Mouse (Mus musculus) midbrain, embryonic 14.5 days (tissue): ENCODE results near the gene Olfr1056. TPM values are rescaled to one million over a fixed set of nuclear protein-coding genes. Genes with fewer than 3 reads are reported as not detected.
"Not testable (repeated sequence)": the region's sequence is repeated elsewhere in the genome, so short reads cannot be mapped to it uniquely, and the experiment has no call there.

Source experiments
- ATAC-seq: fragments of 200-750 bp; cut with Nextera tagmentation; 2 replicates; pipeline ENCODE4 v1.8.0; 2017; ENCODE audit warnings: moderate number of reproducible peaks, moderate library complexity; ENCODE audit not compliant: low FRiP score, low TSS enrichment
- DNase-seq: peaks from one replicate; pipeline ENCODE4 v3.0.0-alpha.2; 2015
- H3K27ac ChIP-seq: fragments of 300-500 bp; sonication (generic); replicated peaks from 2 replicates; pipeline ENCODE4 v1.5.1; 2014; ENCODE audit warnings: mild to moderate bottlenecking, low read depth, low read length, moderate library complexity
- H3K27me3 ChIP-seq: fragments of 300-500 bp; sonication (generic); 2 replicates; pipeline ENCODE4 v1.6.1; 2014; ENCODE audit warnings: low read length, control low read depth, mixed read lengths; ENCODE audit not compliant: control insufficient read depth, insufficient read depth
- H3K36me3 ChIP-seq: fragments of 300-500 bp; sonication (generic); 2 replicates; pipeline ENCODE4 v1.6.1; 2014; ENCODE audit warnings: low read length, control low read depth; ENCODE audit not compliant: control insufficient read depth, insufficient read depth
- H3K4me1 ChIP-seq: fragments of 300-500 bp; sonication (generic); 2 replicates; pipeline ENCODE4 v1.6.1; 2014; ENCODE audit warnings: mild to moderate bottlenecking, antibody characterized with exemption, low read length, control low read depth; ENCODE audit not compliant: control insufficient read depth, insufficient read depth
- H3K4me2 ChIP-seq: fragments of 300-500 bp; sonication (generic); 2 replicates; pipeline ENCODE4 v1.6.1; 2014; ENCODE audit warnings: mild to moderate bottlenecking, low read length, moderate library complexity
- H3K4me3 ChIP-seq: fragments of 300-500 bp; sonication (generic); replicated peaks from 2 replicates; pipeline ENCODE4 v1.5.1; 2014; ENCODE audit warnings: low read depth, low read length
- H3K9ac ChIP-seq: fragments of 300-500 bp; sonication (generic); replicated peaks from 2 replicates; pipeline ENCODE4 v1.6.1; 2014; ENCODE audit warnings: mild to moderate bottlenecking, low read length, moderate library complexity
- H3K9me3 ChIP-seq: fragments of 300-500 bp; sonication (generic); 2 replicates; pipeline ENCODE4 v1.6.1; 2016; ENCODE audit warnings: low read length, control low read depth, mixed read lengths; ENCODE audit not compliant: control insufficient read depth
- WGBS: fragments of 180-500 bp; shearing (Covaris S2); extraction: QIAGEN DNeasy Blood & Tissue Kit; methylation state at CpG from one replicate; pipeline ENCODE4 v1.1.7; 2014; 5-methylcytosine and 5-hydroxymethylcytosine counted together
- polyA plus RNA-seq: library from polyadenylated mRNA; unstranded; fragments of >200 nt; fragmentation: Nextera tagmentation; extraction: Ambion mirVana; gene quantifications from 2 replicates; pipeline ENCODE4 v1.2.1, GENCODE M21; 2014

Gene Olfr1056
- not detected in 2 replicates for polyA plus RNA-seq

DNA sequence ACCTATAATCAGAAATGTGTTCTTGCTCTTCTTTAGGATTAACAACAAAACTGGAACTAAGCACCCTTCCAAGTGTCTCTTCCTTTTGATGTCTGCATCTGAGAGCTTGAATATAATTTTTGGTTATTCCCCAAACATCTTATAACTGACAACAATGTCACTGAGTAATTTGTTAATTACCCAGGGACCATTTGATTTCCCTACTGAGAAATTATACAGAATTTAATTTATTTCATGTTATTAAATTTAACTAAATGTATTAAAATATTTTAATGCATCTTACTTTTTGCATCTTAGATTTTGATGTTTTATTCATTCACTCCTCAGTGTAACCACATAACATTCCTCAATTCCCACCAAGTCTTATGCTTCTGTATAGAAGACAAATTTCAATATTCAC lies at the start of gene Olfr1056:
Olfr1056 (minus strand) TSS at position 101 of the 400 bp plus-strand sequence.
- Histone ChIP-seq H3K4me3 (no peak within 1 kb of the TSS), H3K27me3 (no peaks in the 10 kb centered on the region), H3K4me2 (no peak within 1 kb of the TSS), H3K9ac (no peak within 1 kb of the TSS), H3K9me3 (no peaks in the 10 kb centered on the region), H3K27ac (no peak within 1 kb of the TSS), H3K36me3 (no peaks in the 10 kb centered on the region), H3K4me1 (no peaks in the 10 kb centered on the region)
- no peak for ATAC-seq
- DNase-seq, result no peak

DNA sequence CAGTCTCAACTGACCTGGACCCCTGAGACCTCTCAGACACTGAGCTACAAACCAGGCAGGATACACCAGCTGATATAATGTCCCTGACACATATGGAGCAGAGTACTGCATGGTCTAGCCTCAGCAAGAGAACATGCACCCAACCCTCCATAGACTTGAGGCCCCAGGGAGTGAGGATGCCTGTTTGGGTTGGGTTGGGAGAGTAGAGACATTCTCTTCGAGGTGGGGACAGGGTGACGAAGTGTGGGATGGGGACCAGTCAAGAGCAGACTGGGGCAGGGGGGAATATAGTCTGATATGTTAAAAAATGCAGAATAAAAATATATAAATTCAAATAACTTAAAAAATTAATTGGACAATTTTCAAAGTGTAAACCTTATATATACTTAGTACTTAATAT lies 32.8 kb upstream of the Olfr1056 start:
- 92% methylated on average over 2 of the region's 2 CpGs for WGBS
- ATAC-seq (no peak), DNase-seq (no peak)
- H3K36me3 ChIP-seq, result no peaks in the 10 kb centered on the region
- no peaks in the 10 kb centered on the region for H3K9me3 ChIP-seq
- H3K27ac ChIP-seq, result no peak overlapping the region
- no peak overlapping the region for H3K4me2 ChIP-seq
- no peak overlapping the region for H3K9ac ChIP-seq
- no peaks in the 10 kb centered on the region for H3K4me1 ChIP-seq
- H3K27me3 ChIP-seq, result no peaks in the 10 kb centered on the region
- H3K4me3 ChIP-seq, result no peak overlapping the region

DNA sequence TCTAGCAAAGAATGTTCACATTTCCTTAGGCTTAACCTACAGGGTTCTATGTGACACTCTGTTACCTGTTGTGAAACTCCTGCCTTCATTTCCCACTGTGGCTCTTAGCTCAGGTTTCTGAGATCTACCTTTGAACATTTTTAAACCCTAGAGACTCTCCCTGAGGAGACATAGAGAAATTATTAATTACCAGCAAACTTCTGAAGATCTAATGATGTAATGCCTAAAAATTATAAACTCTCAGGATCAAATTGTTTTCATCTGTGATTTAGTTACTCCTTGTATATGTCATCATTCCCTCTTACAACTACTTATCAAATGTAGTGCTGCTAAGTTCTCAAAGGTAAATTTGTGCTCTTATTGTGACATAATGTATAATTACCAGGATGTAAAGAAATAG lies 26.2 kb upstream of the Olfr1056 start, which contains the start of gene Olfr1058:
Olfr1058 (minus strand) TSS at position 101 of the 400 bp plus-strand sequence.
- not testable (repeated sequence) for H3K9me3 ChIP-seq, H3K4me3 ChIP-seq, ATAC-seq, H3K36me3 ChIP-seq, H3K9ac ChIP-seq, H3K4me2 ChIP-seq, H3K27ac ChIP-seq, DNase-seq, H3K4me1 ChIP-seq, H3K27me3 ChIP-seq

DNA sequence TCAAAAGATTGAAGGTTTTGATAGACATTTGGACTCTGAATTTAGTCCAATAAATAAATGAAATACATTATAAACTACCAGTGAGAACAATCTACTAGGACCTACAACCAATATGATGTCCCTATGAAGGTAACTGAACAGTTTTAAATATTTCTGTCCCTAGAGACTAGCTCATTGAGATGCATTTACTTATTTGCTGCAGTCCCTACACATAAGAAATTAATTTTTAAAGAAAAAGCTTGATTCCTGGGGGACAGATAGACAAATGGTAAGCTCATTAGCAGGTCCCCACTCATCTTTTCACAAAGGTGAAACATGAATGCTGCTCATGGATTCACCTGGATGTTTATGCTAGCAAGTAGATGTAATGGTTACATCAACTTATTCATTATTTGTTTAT lies 16.0 kb upstream of the Olfr1056 start, which contains the start of gene Olfr1057:
Olfr1057 (minus strand) TSS at position 101 of the 400 bp plus-strand sequence.
- no peak for ATAC-seq
- no peaks in the 10 kb centered on the region for H3K27me3 ChIP-seq
- no peak within 1 kb of the TSS for H3K4me2 ChIP-seq
- DNase-seq, result no peak
- no peaks in the 10 kb centered on the region for H3K36me3 ChIP-seq
- H3K4me1 ChIP-seq, result no peaks in the 10 kb centered on the region
- no peaks in the 10 kb centered on the region for H3K9me3 ChIP-seq
- no peak within 1 kb of the TSS for H3K4me3 ChIP-seq
- no peak within 1 kb of the TSS for H3K9ac ChIP-seq
- no peak within 1 kb of the TSS for H3K27ac ChIP-seq

DNA sequence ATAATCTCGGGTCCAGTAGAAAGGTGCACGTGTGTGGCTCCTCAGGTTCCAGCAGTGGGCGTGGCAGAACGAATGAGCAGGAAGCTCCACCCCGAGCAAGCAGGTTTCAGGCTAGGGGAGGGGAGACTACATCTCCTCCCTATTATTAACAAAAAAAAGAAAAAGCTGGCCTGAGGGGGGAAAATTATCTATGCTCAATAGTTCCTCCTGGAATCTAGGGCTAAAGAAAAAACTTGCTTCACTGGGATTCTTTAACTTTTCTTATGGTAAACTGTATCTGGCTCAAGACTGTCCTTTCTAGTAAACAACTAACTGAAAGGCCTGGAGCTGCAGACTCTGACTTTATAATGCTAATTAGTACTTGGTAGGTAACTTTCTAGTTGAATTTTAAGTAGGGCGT lies 4.1 kb upstream of the Olfr1056 start:
- H3K27me3 ChIP-seq, H3K27ac ChIP-seq, H3K36me3 ChIP-seq, H3K9me3 ChIP-seq, H3K4me3 ChIP-seq, H3K4me2 ChIP-seq, ATAC-seq, H3K4me1 ChIP-seq, H3K9ac ChIP-seq, DNase-seq: not testable (repeated sequence)
- 78% methylated on average over 1 of the region's 6 CpGs for WGBS

DNA sequence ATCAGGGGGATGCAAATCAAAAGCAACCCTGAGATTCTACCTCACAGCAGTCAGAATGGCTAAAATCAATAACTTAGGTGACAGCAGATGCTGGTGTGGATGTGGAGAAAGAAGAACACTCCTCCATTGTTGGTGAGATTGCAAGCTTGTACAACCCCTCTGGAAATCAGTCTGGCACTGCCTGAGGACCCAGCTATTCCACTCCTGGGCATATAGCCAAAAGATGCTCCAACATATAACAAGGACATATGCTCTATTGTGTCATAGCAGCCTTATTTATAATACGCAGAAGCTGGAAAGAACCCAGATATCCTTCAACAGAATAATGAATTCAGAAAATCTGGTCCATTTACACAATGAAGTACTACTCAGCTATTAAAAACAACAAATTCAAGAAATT lies 10.5 kb downstream of the Olfr1056 start:
- ATAC-seq, DNase-seq, H3K4me2 ChIP-seq, H3K4me3 ChIP-seq, H3K27me3 ChIP-seq, H3K9me3 ChIP-seq, H3K9ac ChIP-seq, H3K4me1 ChIP-seq, H3K27ac ChIP-seq, H3K36me3 ChIP-seq: not testable (repeated sequence)
- 91% methylated on average over 1 of the region's 1 CpGs for WGBS

DNA sequence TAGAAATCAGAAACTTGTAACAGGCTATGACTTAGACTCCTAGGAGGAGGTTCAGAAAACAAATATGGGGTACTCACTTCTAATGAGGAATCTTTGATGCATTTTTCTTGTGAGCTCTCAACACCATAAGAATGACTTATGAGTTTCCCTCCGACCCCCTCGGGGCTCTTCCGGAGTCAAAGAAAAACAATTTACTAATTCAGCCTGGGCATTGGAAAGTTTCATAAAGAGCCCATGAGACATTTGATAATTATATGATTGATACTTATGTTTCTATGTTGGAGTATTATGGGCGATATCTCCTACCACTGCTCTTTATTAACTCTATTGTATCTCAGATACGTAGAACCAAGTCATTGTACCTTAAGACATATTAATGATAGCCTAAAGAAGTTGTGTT lies 12.1 kb downstream of the Olfr1056 start, which contains the start of gene Olfr1055:
Olfr1055 (minus strand) TSS at position 101 of the 400 bp plus-strand sequence.
- Histone ChIP-seq H3K9ac (no peak within 1 kb of the TSS), H3K27ac (no peak within 1 kb of the TSS), H3K4me2 (no peak within 1 kb of the TSS), H3K36me3 (no peaks in the 10 kb centered on the region), H3K4me3 (no peak within 1 kb of the TSS), H3K27me3 (no peaks in the 10 kb centered on the region), H3K9me3 (no peaks in the 10 kb centered on the region), H3K4me1 (no peaks in the 10 kb centered on the region)
- DNase-seq, result no peak
- WGBS, result 89% methylated on average over 5 of the region's 5 CpGs
- no peak for ATAC-seq

DNA sequence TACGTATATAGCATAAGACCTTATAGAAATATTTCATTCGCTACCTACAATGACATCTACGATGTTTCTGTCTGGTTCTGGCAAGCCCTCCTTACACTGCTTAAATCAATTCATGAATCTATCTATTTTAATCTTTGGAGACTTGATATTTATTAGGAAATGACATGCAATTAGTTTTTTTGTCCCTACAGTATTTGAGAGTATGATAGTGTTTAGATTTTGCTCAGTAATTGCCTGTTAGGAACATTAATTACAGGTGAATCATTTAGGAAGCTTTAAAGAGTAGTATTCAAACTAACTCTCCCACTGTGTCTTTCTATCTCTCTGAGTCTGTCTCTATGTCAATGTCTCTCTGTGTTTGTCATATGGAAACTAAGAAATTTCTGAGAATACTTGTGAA lies 26.9 kb downstream of the Olfr1056 start, which contains the start of gene Olfr1054:
Olfr1054 (minus strand) TSS at position 101 of the 400 bp plus-strand sequence.
- Histone ChIP-seq H3K27me3 (no peaks in the 10 kb centered on the region), H3K4me2 (no peak within 1 kb of the TSS), H3K4me3 (no peak within 1 kb of the TSS), H3K9ac (no peak within 1 kb of the TSS), H3K9me3 (no peaks in the 10 kb centered on the region), H3K4me1 (no peaks in the 10 kb centered on the region), H3K36me3 (no peaks in the 10 kb centered on the region), H3K27ac (no peak within 1 kb of the TSS)
- no peak for DNase-seq
- 91% methylated on average over 3 of the region's 3 CpGs for WGBS
- no peak for ATAC-seq

DNA sequence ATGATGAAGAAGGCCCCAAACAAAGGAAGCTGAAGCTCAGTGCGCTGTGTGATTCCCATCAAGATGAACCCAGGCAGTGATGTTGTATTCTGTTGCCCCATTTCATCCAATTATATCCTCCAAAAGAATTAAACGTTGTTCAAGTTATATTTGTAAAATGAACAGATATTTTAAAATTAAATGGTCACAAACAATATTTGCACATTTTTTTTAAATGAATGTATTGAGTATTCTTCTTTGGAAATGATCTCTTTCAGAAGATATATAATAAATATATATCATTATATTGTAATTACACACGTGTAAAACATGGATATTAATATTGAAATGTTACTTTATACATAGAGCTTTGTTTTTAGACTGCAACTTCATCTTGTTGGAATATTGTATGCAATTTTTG lies 47.1 kb downstream of the Olfr1056 start, which contains the start of gene Olfr1053:
Olfr1053 (minus strand) TSS at position 101 of the 400 bp plus-strand sequence.
- WGBS, result 65% methylated on average over 3 of the region's 3 CpGs
- Histone ChIP-seq H3K4me2 (no peak within 1 kb of the TSS), H3K9me3 (no peaks in the 10 kb centered on the region), H3K27me3 (no peaks in the 10 kb centered on the region), H3K27ac (no peak within 1 kb of the TSS), H3K9ac (no peak within 1 kb of the TSS), H3K4me1 (no peaks in the 10 kb centered on the region), H3K4me3 (no peak within 1 kb of the TSS), H3K36me3 (no peaks in the 10 kb centered on the region)
- ATAC-seq (no peak), DNase-seq (no peak)
